Mouse (Mus musculus) MEL (cell line): ENCODE measurements at regions not wholly inside any gene's neighbourhood (a gene's known extent, or its start where the extent isn't known, plus 50 kb on each side); places are given as distances from the start of the nearest gene placed in this dataset.

Experiments used
- DNase-seq: peaks from one replicate; pipeline ENCODE4 v3.0.0; 2011; ENCODE audit warnings: low read depth, low spot score
- H3K27ac ChIP-seq: 2 replicates; pipeline ENCODE4 v1.5.1; 2012; ENCODE audit warnings: low read depth, mild to moderate bottlenecking, control low read depth, low read length, moderate library complexity; ENCODE audit not compliant: control insufficient read depth
- H3K27me3 ChIP-seq, 2 experiments: fragments of 150-350 bp in 1 of 2; sonication (generic) in 1 of 2; 2 replicates each; pipeline ENCODE4 v1.6.1; 2012; ENCODE audit warnings: low read length in 2 of 2, mild to moderate bottlenecking in 2 of 2, improper control_type of control experiment in 1 of 2, moderate library complexity in 1 of 2; ENCODE audit not compliant: insufficient read depth in 2 of 2, control insufficient read depth in 1 of 2
- H3K36me3 ChIP-seq, 2 experiments: 2 replicates each; pipeline ENCODE4 v1.6.1; 2012 to 2014; ENCODE audit warnings: low read length in 2 of 2, improper control_type of control experiment in 1 of 2, inconsistent platforms in 1 of 2, mild to moderate bottlenecking in 1 of 2; ENCODE audit not compliant: insufficient read depth in 2 of 2, control insufficient read depth in 1 of 2
- H3K4me1 ChIP-seq, 2 experiments: fragments of 150-350 bp in 1 of 2; sonication (generic) in 1 of 2; 2 replicates each; pipeline ENCODE4 v1.6.1; 2012; ENCODE audit warnings: low read length in 2 of 2, improper control_type of control experiment in 1 of 2, mild to moderate bottlenecking in 1 of 2; ENCODE audit not compliant: insufficient read depth in 2 of 2, control insufficient read depth in 1 of 2
- H3K4me3 ChIP-seq, 2 experiments: fragments of 150-350 bp in 1 of 2; sonication (generic) in 1 of 2; 2 replicates each; pipeline ENCODE4 v1.5.1; 2012; ENCODE audit warnings: low read depth in 2 of 2, low read length in 2 of 2, mild to moderate bottlenecking in 2 of 2, moderate library complexity in 2 of 2, control low read depth in 1 of 2, improper control_type of control experiment in 1 of 2; ENCODE audit not compliant: control insufficient read depth in 1 of 2, insufficient read depth in 1 of 2
- H3K79me2 ChIP-seq: 2 replicates; pipeline ENCODE4 v1.6.1; 2012; ENCODE audit warnings: mild to moderate bottlenecking, low read length, moderate library complexity; ENCODE audit not compliant: control insufficient read depth, poor library complexity, insufficient read depth
- H3K9ac ChIP-seq: 2 replicates; pipeline ENCODE4 v1.6.1; 2012; ENCODE audit warnings: low read depth, mild to moderate bottlenecking, control low read depth, low read length, moderate library complexity; ENCODE audit not compliant: control insufficient read depth, poor library complexity, severe bottlenecking
- H3K9me3 ChIP-seq: fragments of 150-350 bp; sonication (generic); replicated peaks from 2 replicates; pipeline ENCODE4 v1.6.1; 2012; ENCODE audit warnings: mild to moderate bottlenecking, low read length, improper control_type of control experiment, moderate library complexity; ENCODE audit not compliant: insufficient read depth
- CHD1 ChIP-seq: IDR thresholded peaks from 2 replicates; pipeline ENCODE4 v1.6.1; 2012; ENCODE audit warnings: low read depth, mild to moderate bottlenecking, inconsistent platforms, low read length, improper control_type of control experiment
- CTCF ChIP-seq, 3 experiments: IDR thresholded peaks in 2 of 3; conservative IDR thresholded peaks in 1 of 3; 2 replicates each; pipeline ENCODE4 v1.5.1; 2011 to 2012; ENCODE audit warnings: low read length in 3 of 3, low read depth in 2 of 3, mild to moderate bottlenecking in 2 of 3, improper control_type of control experiment in 1 of 3, inconsistent platforms in 1 of 3, mixed read lengths in 1 of 3, moderate library complexity in 1 of 3; ENCODE audit not compliant: control insufficient read depth in 1 of 3, insufficient read depth in 1 of 3, poor library complexity in 1 of 3, severe bottlenecking in 1 of 3
- E2F4 ChIP-seq: IDR thresholded peaks from 2 replicates; pipeline ENCODE4 v1.6.1; 2011; ENCODE audit warnings: low read depth, low read length, improper control_type of control experiment, borderline replicate concordance
- ELF1 ChIP-seq: IDR thresholded peaks from 2 replicates; pipeline ENCODE4 v1.6.1; 2014; ENCODE audit warnings: low read depth, mild to moderate bottlenecking, inconsistent platforms, low read length, improper control_type of control experiment, moderate library complexity
- EP300 ChIP-seq, 2 experiments: IDR thresholded peaks; 2 replicates each; pipeline ENCODE4 v1.6.1; 2011; ENCODE audit warnings: improper control_type of control experiment in 2 of 2, low read length in 2 of 2, low read depth in 1 of 2, mild to moderate bottlenecking in 1 of 2
- ETS1 ChIP-seq: IDR thresholded peaks from 2 replicates; pipeline ENCODE4 v1.6.1; 2012; ENCODE audit warnings: low read depth, mild to moderate bottlenecking, inconsistent platforms, low read length, improper control_type of control experiment, moderate library complexity
- HCFC1 ChIP-seq: IDR thresholded peaks from 2 replicates; pipeline ENCODE4 v1.6.1; 2012; ENCODE audit warnings: low read depth, mild to moderate bottlenecking, inconsistent platforms, low read length, improper control_type of control experiment, moderate library complexity
- JUND ChIP-seq: IDR thresholded peaks from 2 replicates; pipeline ENCODE4 v1.6.1; 2011; ENCODE audit warnings: low read depth, mild to moderate bottlenecking, improper control_type of control experiment, low read length
- KAT2A ChIP-seq: conservative IDR thresholded peaks from 2 replicates; pipeline ENCODE4 v1.6.1; 2012; ENCODE audit warnings: low read depth, low read length, improper control_type of control experiment, inconsistent platforms
- MAFK ChIP-seq: IDR thresholded peaks from 2 replicates; pipeline ENCODE4 v1.6.1; 2011; ENCODE audit warnings: low read depth, mild to moderate bottlenecking, low read length, improper control_type of control experiment, borderline replicate concordance
- MAZ ChIP-seq: IDR thresholded peaks from 2 replicates; pipeline ENCODE4 v1.6.1; 2012; ENCODE audit warnings: low read depth, mild to moderate bottlenecking, inconsistent platforms, low read length, improper control_type of control experiment
- MXI1 ChIP-seq: IDR thresholded peaks from 2 replicates; pipeline ENCODE4 v1.6.1; 2011; ENCODE audit warnings: mild to moderate bottlenecking, low read depth, low read length, improper control_type of control experiment
- MYC ChIP-seq: IDR thresholded peaks from 2 replicates; pipeline ENCODE4 v1.6.1; 2011; ENCODE audit warnings: low read depth, mild to moderate bottlenecking, low read length, improper control_type of control experiment, moderate library complexity
- NELFE ChIP-seq: IDR thresholded peaks from 2 replicates; pipeline ENCODE4 v1.6.1; 2011; ENCODE audit warnings: low read depth, low read length, improper control_type of control experiment
- NRF1 ChIP-seq: IDR thresholded peaks from 2 replicates; pipeline ENCODE4 v1.6.1; 2014; ENCODE audit warnings: low read depth, mild to moderate bottlenecking, inconsistent platforms, low read length, improper control_type of control experiment, moderate library complexity; ENCODE audit not compliant: poor library complexity, insufficient read depth, severe bottlenecking
- POLR2AphosphoS2 ChIP-seq: IDR thresholded peaks from 2 replicates; pipeline ENCODE4 v1.6.1; 2011; ENCODE audit warnings: low read length, improper control_type of control experiment
- POLR2AphosphoS5 ChIP-seq: IDR thresholded peaks from 2 replicates; pipeline ENCODE4 v1.6.1; 2012; ENCODE audit warnings: low read depth, borderline replicate concordance, mild to moderate bottlenecking, inconsistent platforms, low read length, moderate library complexity, mixed read lengths
- RAD21 ChIP-seq: IDR thresholded peaks from 2 replicates; pipeline ENCODE4 v1.6.1; 2011; ENCODE audit warnings: mild to moderate bottlenecking, low read depth, low read length, improper control_type of control experiment
- TBP ChIP-seq: IDR thresholded peaks from 2 replicates; pipeline ENCODE4 v1.8.0; 2011; ENCODE audit warnings: low read depth, low read length, improper control_type of control experiment
- TCF12 ChIP-seq: IDR thresholded peaks from 2 replicates; pipeline ENCODE4 v1.6.1; 2014; ENCODE audit warnings: low read depth, mild to moderate bottlenecking, inconsistent platforms, low read length, improper control_type of control experiment, moderate library complexity
- UBTF ChIP-seq: IDR thresholded peaks from 2 replicates; pipeline ENCODE4 v1.6.1; 2012; ENCODE audit warnings: low read depth, mild to moderate bottlenecking, inconsistent platforms, low read length, improper control_type of control experiment, moderate library complexity, borderline replicate concordance; ENCODE audit not compliant: insufficient read depth
- USF2 ChIP-seq, 2 experiments: IDR thresholded peaks; 2 replicates each; pipeline ENCODE4 v1.6.1; 2011 to 2012; ENCODE audit warnings: improper control_type of control experiment in 2 of 2, low read length in 2 of 2, borderline replicate concordance in 1 of 2, inconsistent platforms in 1 of 2, low read depth in 1 of 2, mild to moderate bottlenecking in 1 of 2; ENCODE audit not compliant: insufficient read depth in 1 of 2
- ZC3H11A ChIP-seq: IDR thresholded peaks from 2 replicates; pipeline ENCODE4 v1.6.1; 2012; ENCODE audit warnings: low read depth, mild to moderate bottlenecking, inconsistent platforms, low read length, improper control_type of control experiment
- ZMIZ1 ChIP-seq: IDR thresholded peaks from 2 replicates; pipeline ENCODE4 v1.6.1; 2012; ENCODE audit warnings: low read depth, mild to moderate bottlenecking, inconsistent platforms, low read length, improper control_type of control experiment, moderate library complexity
- ZNF384 ChIP-seq: IDR thresholded peaks from 2 replicates; pipeline ENCODE4 v1.6.1; 2012; ENCODE audit warnings: low read depth, mild to moderate bottlenecking, inconsistent platforms, low read length, improper control_type of control experiment

GRCm38 (mm10) chr14:83246891-83247290 is 1196.5 kb upstream of the Pcdh17 start:
- H3K36me3 ChIP-seq = no peaks in the 10 kb centered on the region
- DNase-seq = no peak
- TF ChIP-seq ZMIZ1 (no peak), TCF12 (no peak), UBTF (no peak), KAT2A (no peak), MYC (no peak), ETS1 (no peak), ZC3H11A (no peak), CHD1 (no peak), NELFE (no peak), E2F4 (no peak), MXI1 (no peak), HCFC1 (no peak), USF2 (IDR thresholded peaks at IDR 0.05; ENCODE audit: borderline replicate concordance in 1 of 2, insufficient read depth in 1 of 2, low read depth in 1 of 2, low read length in 2 of 2) (no peak), MAZ (no peak), MAFK (no peak)
- H3K27me3 ChIP-seq = no peaks in the 10 kb centered on the region
- no peak overlapping the region for H3K9ac ChIP-seq
- H3K9me3 ChIP-seq = no peaks in the 10 kb centered on the region
- no peaks in the 10 kb centered on the region; a peak in 1 of 4 replicates for H3K4me1 ChIP-seq
- no peaks in the 10 kb centered on the region for H3K79me2 ChIP-seq
- no peak overlapping the region for H3K4me3 ChIP-seq
- no peak overlapping the region for H3K27ac ChIP-seq

DNA sequence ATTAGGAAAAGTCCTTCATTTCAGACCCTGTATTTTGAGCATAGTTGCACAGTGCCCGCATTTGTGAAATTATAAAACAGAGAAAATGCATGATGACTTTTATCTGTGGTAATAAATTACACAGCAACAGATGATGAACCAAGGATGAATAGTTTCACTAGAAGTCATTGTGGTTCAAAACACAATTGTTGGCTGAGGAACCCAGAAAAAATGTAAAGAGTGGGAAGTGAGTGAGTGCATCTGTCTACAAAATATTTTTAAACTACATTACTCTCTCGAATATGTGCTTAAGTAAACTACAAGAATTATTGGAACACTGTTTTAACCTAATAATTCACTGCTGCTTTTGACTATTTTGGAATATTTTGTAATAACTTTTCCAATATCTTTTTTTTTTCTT is 1196.0 kb upstream of the Pcdh17 start:
- Histone ChIP-seq H3K4me3 (no peak overlapping the region), H3K79me2 (no peaks in the 10 kb centered on the region), H3K9me3 (no peaks in the 10 kb centered on the region), H3K9ac (no peak overlapping the region)
- no peak for DNase-seq
- TF ChIP-seq KAT2A = no peak
- TF ChIP-seq JUND = no peak
- TF ChIP-seq POLR2AphosphoS5 = no peak
- no peak for TF ChIP-seq USF2 (IDR thresholded peaks at IDR 0.05; ENCODE audit: borderline replicate concordance in 1 of 2, insufficient read depth in 1 of 2, low read depth in 1 of 2, low read length in 2 of 2)
- TF ChIP-seq TCF12 = no peak
- TF ChIP-seq HCFC1 = no peak
- no peak for TF ChIP-seq RAD21
- TF ChIP-seq MYC = no peak
- no peak for TF ChIP-seq CTCF (IDR thresholded peaks at IDR 0.05 in 2 of 3, conservative IDR thresholded peaks at IDR 0.05 in 1 of 3; ENCODE audit: control insufficient read depth in 1 of 3, insufficient read depth in 1 of 3, low read depth in 2 of 3, low read length in 3 of 3, poor library complexity in 1 of 3, severe bottlenecking in 1 of 3)
- no peak for TF ChIP-seq TBP
- TF ChIP-seq ELF1 = no peak
- no peak for TF ChIP-seq MAZ
- TF ChIP-seq E2F4 = no peak
- no peak for TF ChIP-seq CHD1
- no peak for TF ChIP-seq ZC3H11A
- no peak for TF ChIP-seq EP300 (IDR thresholded peaks at IDR 0.05; ENCODE audit: low read depth in 1 of 2, low read length in 2 of 2)
- no peak for TF ChIP-seq POLR2AphosphoS2
- no peak for TF ChIP-seq MXI1
- TF ChIP-seq NRF1 = no peak
- no peak for TF ChIP-seq ZNF384
- TF ChIP-seq, all 39 proteins: peak for 0
- no peaks in the 10 kb centered on the region for H3K27me3 ChIP-seq
- H3K4me1 ChIP-seq = no peaks in the 10 kb centered on the region; a peak in 1 of 4 replicates
- H3K36me3 ChIP-seq = no peaks in the 10 kb centered on the region
- no peak overlapping the region for H3K27ac ChIP-seq
